Comparison of ENCODE assay signal across 22 mouse cellular contexts in genomic region chr7:110361516-110361915, GRCm38 (mm10).
A peak's percentile ranks its signal among the peaks of the same experiment; 100 is the strongest.
DNase-seq lines count a peak whose midpoint lies in the region; ATAC-seq and TF ChIP-seq lines count a peak whose summit lies in the region.
"Had no signal": no experiment of that assay in that cellular context is flagged by ENCODE, and none has a peak within 500 bp of the region (broad histone marks: within the 10 kb centered on the region; RNA-seq: fewer than 3 reads in every experiment).

No protein-coding gene starts in this region.

- in situ Hi-C loops in CH12.LX (cut with MboI; ENCODE audit: low pct_ligation_motif_present, low pct_unique_long_range_greater_than_20kb, low sequenced_read_pairs): no loop called here

- 80% methylated on average over 1 of the region's 1 CpGs for WGBS in midbrain, embryonic 11.5 days
- 90% methylated on average over 1 of the region's 1 CpGs for WGBS in midbrain, embryonic 15.5 days

- no peaks in the 10 kb centered on the region for H3K9me3 ChIP-seq in midbrain, embryonic 11.5 days (ENCODE audit: control insufficient read depth, low read length)
- H3K9me3 ChIP-seq in midbrain, embryonic 15.5 days: no peaks in the 10 kb centered on the region
- H3K9me3 ChIP-seq in CH12.LX (replicated peaks; ENCODE audit: low read length): no peaks in the 10 kb centered on the region
- H3K9me3 ChIP-seq: embryonic facial prominence, embryonic 10.5 days; embryonic facial prominence, embryonic 12.5 days; forebrain, embryonic 13.5 days; forebrain, embryonic 15.5 days had no signal

- dilution Hi-C loops in CH12.LX (cut with MboI; ENCODE audit: extremely low pct_ligation_motif_present, extremely low pct_unique_long_range_greater_than_20kb, low sequenced_read_pairs): no loop called here

- no peak for TF ChIP-seq CTCF in CH12.LX (conservative IDR thresholded peaks at IDR 0.05 in 1 of 2, IDR thresholded peaks at IDR 0.05 in 1 of 2; ENCODE audit: low read depth in 2 of 2, low read length in 2 of 2)

- peak; percentile 41 for DNase-seq in midbrain, embryonic 11.5 days (ENCODE audit: low spot score, missing footprints)
- DNase-seq in 3T3-L1 (ENCODE audit: low read depth, low spot score) (peak; percentile 2), CH12.LX (ENCODE audit: extremely low read depth) (peak; percentile 27)
- peak; percentile 39 for DNase-seq in telencephalon, adult 2 months (ENCODE audit: low read depth, low spot score)
- no peak for DNase-seq in ovary, postnatal 36 days (ENCODE audit: low spot score)
- no peak for DNase-seq in gastrocnemius, postnatal 4 days (ENCODE audit: low spot score in 2 of 2)
- DNase-seq: adrenal gland, adult 2 months; adrenal gland, postnatal 10 days; adrenal gland, postnatal 25 days; B cell, adult 2 months; cerebellum, adult 11-12 months; cerebellum, adult 2 months; cerebellum, adult 9-10 months; cerebellum, postnatal 10 days; cerebellum, postnatal 25 days; forebrain, postnatal 0 days had no signal

- TF ChIP-seq EP300 in CH12.LX (IDR thresholded peaks at IDR 0.05; ENCODE audit: low read length): no peak

- no peaks in the 10 kb centered on the region for H3K36me3 ChIP-seq in midbrain, embryonic 11.5 days (ENCODE audit: control insufficient read depth, insufficient read depth, low read length)
- peaks cover 23% of the 10 kb centered on the region for H3K36me3 ChIP-seq in midbrain, embryonic 15.5 days (replicated peaks)
- H3K36me3 ChIP-seq in CH12.LX (replicated peaks in 1 of 2; ENCODE audit: control insufficient read depth in 1 of 2, insufficient read depth in 1 of 2, low read length in 1 of 2): peaks cover 0 to 31% of the 10 kb centered on the region in 2 experiments

- H3K79me2 ChIP-seq in CH12.LX (replicated peaks; ENCODE audit: control insufficient read depth, extremely low read depth, insufficient read depth, poor library complexity, severe bottlenecking): no peaks in the 10 kb centered on the region; the same call in 1 of the 2 replicates

- H3K4me2 ChIP-seq in midbrain, embryonic 11.5 days: no peak overlapping the region
- no peak overlapping the region for H3K4me2 ChIP-seq in midbrain, embryonic 15.5 days
- H3K4me2 ChIP-seq in CH12.LX (ENCODE audit: insufficient read depth, low read depth, poor library complexity, severe bottlenecking): peak overlapping the region; percentile 76
- H3K4me2 ChIP-seq: embryonic facial prominence, embryonic 12.5 days; forebrain, embryonic 13.5 days; forebrain, embryonic 15.5 days had no signal

- TF ChIP-seq POLR2A in CH12.LX (IDR thresholded peaks at IDR 0.05; ENCODE audit: low read depth, low read length): no peak; the same call in 1 of the 2 replicates

- no peaks in the 10 kb centered on the region for H3K4me1 ChIP-seq in midbrain, embryonic 11.5 days (ENCODE audit: control insufficient read depth, insufficient read depth, low read length)
- H3K4me1 ChIP-seq in midbrain, embryonic 15.5 days: no peaks in the 10 kb centered on the region
- peaks cover 6 to 28% of the 10 kb centered on the region in 2 experiments; a peak in 3 of 4 replicates for H3K4me1 ChIP-seq in CH12.LX (ENCODE audit: control insufficient read depth in 1 of 2, insufficient read depth in 2 of 2)
- H3K4me1 ChIP-seq: embryonic facial prominence, embryonic 10.5 days; embryonic facial prominence, embryonic 12.5 days; forebrain, embryonic 13.5 days; forebrain, embryonic 15.5 days had no signal

- TF ChIP-seq RAD21 in CH12.LX (IDR thresholded peaks at IDR 0.05; ENCODE audit: low read depth, low read length): no peak

- H3K27ac ChIP-seq in midbrain, embryonic 11.5 days (ENCODE audit: low read depth, low read length): no peak overlapping the region
- no peak overlapping the region for H3K27ac ChIP-seq in midbrain, embryonic 15.5 days
- peak overlapping the region; percentile 75 for H3K27ac ChIP-seq in CH12.LX (ENCODE audit: insufficient read depth, low read depth)
- H3K27ac ChIP-seq: embryonic facial prominence, embryonic 10.5 days; embryonic facial prominence, embryonic 12.5 days; forebrain, embryonic 13.5 days; forebrain, embryonic 15.5 days had no signal

- no peak for ATAC-seq in midbrain, embryonic 11.5 days (ENCODE audit: low FRiP score)
- no peak for ATAC-seq in midbrain, embryonic 15.5 days (replicated peaks)
- ATAC-seq: CD4-positive, CD25-positive, alpha-beta regulatory T cell, adult 4 months; forebrain, embryonic 13.5 days; forebrain, embryonic 15.5 days; forebrain, postnatal 0 days had no signal

- H3K4me3 ChIP-seq in midbrain, embryonic 11.5 days (ENCODE audit: low read depth, low read length): no peak overlapping the region
- H3K4me3 ChIP-seq in midbrain, embryonic 15.5 days: no peak overlapping the region
- peak overlapping the region in 2 of 3 experiments; percentile 4 to 14 for H3K4me3 ChIP-seq in CH12.LX (replicated peaks in 1 of 3; ENCODE audit: low read depth in 2 of 3, low read length in 2 of 3, poor library complexity in 1 of 3)
- H3K4me3 ChIP-seq: embryonic facial prominence, embryonic 10.5 days; embryonic facial prominence, embryonic 12.5 days; forebrain, embryonic 13.5 days; forebrain, embryonic 15.5 days had no signal

- H3K9ac ChIP-seq in midbrain, embryonic 11.5 days (ENCODE audit: low read length): no peak overlapping the region
- H3K9ac ChIP-seq in midbrain, embryonic 15.5 days: no peak overlapping the region
- peak overlapping the region; percentile 33 for H3K9ac ChIP-seq in CH12.LX (ENCODE audit: insufficient read depth, low read depth)
- H3K9ac ChIP-seq: embryonic facial prominence, embryonic 12.5 days; forebrain, embryonic 13.5 days; forebrain, embryonic 15.5 days; forebrain, postnatal 0 days had no signal

- H3K27me3 ChIP-seq in midbrain, embryonic 11.5 days (ENCODE audit: control insufficient read depth, insufficient read depth, low read length): no peaks in the 10 kb centered on the region
- no peaks in the 10 kb centered on the region for H3K27me3 ChIP-seq in midbrain, embryonic 15.5 days (replicated peaks)
- H3K27me3 ChIP-seq in CH12.LX (replicated peaks): no peaks in the 10 kb centered on the region
- H3K27me3 ChIP-seq: embryonic facial prominence, embryonic 12.5 days; forebrain, embryonic 13.5 days; forebrain, embryonic 15.5 days had no signal

TF ChIP-seq in CH12.LX, 34 proteins besides CTCF, POLR2A, EP300 and RAD21:
- TF ChIP-seq TBP (conservative IDR thresholded peaks at IDR 0.05; ENCODE audit: low read depth, low read length): 0 out of 2 replicates have a peak, but pooled peaks have one; percentile 36
- TF ChIP-seq HCFC1 (IDR thresholded peaks at IDR 0.05; ENCODE audit: low read depth, low read length): no peak

Comparison
In these comparisons a context has a peak if more than half of its experiments do, and no peak if none do; other contexts are left out.
1. DNase-seq: peak in midbrain, embryonic 11.5 days (single experiment), 3T3-L1 (single experiment), CH12.LX (single experiment) and telencephalon, adult 2 months (single experiment); none in ovary, postnatal 36 days (single experiment) and gastrocnemius, postnatal 4 days (0 of 2).
2. H3K4me3 ChIP-seq: peak in CH12.LX (2 of 3); none in midbrain, embryonic 11.5 days (single experiment) and midbrain, embryonic 15.5 days (single experiment).